Mouse (Mus musculus) ZHBTc4 (cell line): ENCODE results near the gene Ptgdr2.

Experiments used
- DNase-seq: peaks from one replicate; pipeline ENCODE4 v3.0.0-alpha.2; 2011; ENCODE audit warnings: low read depth, low spot score

The Ptgdr2 gene

GRCm38 (mm10) chr19:10937110-10937563, at the start of gene Ptgdr2:
Gene Ptgdr2 (plus strand): TSS chr19:10937160.
- no peak for DNase-seq

- no peak for DNase-seq
Measured at GRCm38 (mm10) chr19:10892201-10892600, 44.8 kb upstream of the Ptgdr2 start.

- peak; percentile 98 for DNase-seq
Measured at GRCm38 (mm10) chr19:10895016-10895528, 41.9 kb upstream of the Ptgdr2 start, which contains the start of gene Prpf19. Gene Prpf19 (plus strand): TSS chr19:10895231.

GRCm38 (mm10) chr19:10895708-10896107, 41.3 kb upstream of the Ptgdr2 start:
- no peak for DNase-seq

- no peak for DNase-seq
Measured at GRCm38 (mm10) chr19:10896849-10897248, 40.1 kb upstream of the Ptgdr2 start.

GRCm38 (mm10) chr19:10897491-10897890, 39.5 kb upstream of the Ptgdr2 start:
- no peak for DNase-seq

- no peak for DNase-seq
Measured at GRCm38 (mm10) chr19:10900315-10900714, 36.6 kb upstream of the Ptgdr2 start.

GRCm38 (mm10) chr19:10901046-10901445, 35.9 kb upstream of the Ptgdr2 start:
- no peak for DNase-seq

- no peak for DNase-seq
Measured at GRCm38 (mm10) chr19:10904512-10904911, 32.4 kb upstream of the Ptgdr2 start.

- peak; percentile 65 for DNase-seq
Measured at GRCm38 (mm10) chr19:10904927-10905727, 31.8 kb upstream of the Ptgdr2 start.

- no peak for DNase-seq
Measured at GRCm38 (mm10) chr19:10905728-10906000, 31.3 kb upstream of the Ptgdr2 start.

- DNase-seq, result peak; percentile 69
Measured at GRCm38 (mm10) chr19:10907891-10908290, 29.1 kb upstream of the Ptgdr2 start.

- no peak for DNase-seq
Measured at GRCm38 (mm10) chr19:10909087-10909721, 27.8 kb upstream of the Ptgdr2 start.

- DNase-seq, result no peak
Measured at GRCm38 (mm10) chr19:10914291-10914690, 22.7 kb upstream of the Ptgdr2 start.

GRCm38 (mm10) chr19:10914870-10915269, 22.1 kb upstream of the Ptgdr2 start:
- DNase-seq, result no peak

- no peak for DNase-seq
Measured at GRCm38 (mm10) chr19:10916506-10916905, 20.5 kb upstream of the Ptgdr2 start.

GRCm38 (mm10) chr19:10918321-10918991, 18.5 kb upstream of the Ptgdr2 start:
- no peak for DNase-seq

- no peak for DNase-seq
Measured at GRCm38 (mm10) chr19:10920532-10920931, 16.4 kb upstream of the Ptgdr2 start, which contains the start of gene Zp1. Gene Zp1 (minus strand): TSS chr19:10920632.

GRCm38 (mm10) chr19:10921058-10921457, 15.9 kb upstream of the Ptgdr2 start:
- DNase-seq, result no peak

GRCm38 (mm10) chr19:10924220-10924619, 12.7 kb upstream of the Ptgdr2 start:
- no peak for DNase-seq

GRCm38 (mm10) chr19:10926123-10926621, 10.8 kb upstream of the Ptgdr2 start:
- DNase-seq, result peak; percentile 23

- DNase-seq, result no peak
Measured at GRCm38 (mm10) chr19:10926666-10927065, 10.3 kb upstream of the Ptgdr2 start.
